Comparison of ENCODE assay signal across 14 mouse cellular contexts in genomic region chr19:21941720-21942119, GRCm38 (mm10).
DNase-seq lines count a peak whose midpoint lies in the region; ATAC-seq and TF ChIP-seq lines count a peak whose summit lies in the region.
"Had no signal": no experiment of that assay in that cellular context is flagged by ENCODE, and none has a peak within 500 bp of the region (broad histone marks: within the 10 kb centered on the region; RNA-seq: fewer than 3 reads in every experiment).

No protein-coding gene starts in this region.

- TF ChIP-seq EP300 in heart, postnatal 0 days (IDR thresholded peaks at IDR 0.05; ENCODE audit: low read depth) = no peak

- H3K9ac ChIP-seq in hindbrain, embryonic 14.5 days = no peak overlapping the region
- H3K9ac ChIP-seq in hindbrain, embryonic 13.5 days = no peak overlapping the region
- H3K9ac ChIP-seq in lung, embryonic 15.5 days = no peak overlapping the region
- H3K9ac ChIP-seq in heart, postnatal 0 days (replicated peaks; ENCODE audit: low read depth, low read length) = no peak overlapping the region
- H3K9ac ChIP-seq: embryonic facial prominence, embryonic 12.5 days; limb, embryonic 15.5 days had no signal

- no peak overlapping the region for H3K4me3 ChIP-seq in hindbrain, embryonic 14.5 days (replicated peaks; ENCODE audit: low read length)
- H3K4me3 ChIP-seq in hindbrain, embryonic 13.5 days = no peak overlapping the region
- no peak overlapping the region for H3K4me3 ChIP-seq in lung, embryonic 15.5 days
- no peak overlapping the region for H3K4me3 ChIP-seq in lung, adult 2 months (replicated peaks; ENCODE audit: extremely low read depth, low read depth, low read length)
- no peak overlapping the region for H3K4me3 ChIP-seq in heart, postnatal 0 days (ENCODE audit: low read depth, low read length)
- H3K4me3 ChIP-seq in megakaryocyte, embryonic 14.5 days (replicated peaks) = peak overlapping the region; percentile 77
- H3K4me3 ChIP-seq: embryonic facial prominence, embryonic 12.5 days; myocyte had no signal

- no peaks in the 10 kb centered on the region for H3K27me3 ChIP-seq in hindbrain, embryonic 14.5 days (ENCODE audit: control insufficient read depth, insufficient read depth, low read length)
- no peaks in the 10 kb centered on the region for H3K27me3 ChIP-seq in hindbrain, embryonic 13.5 days
- H3K27me3 ChIP-seq in lung, embryonic 15.5 days = no peaks in the 10 kb centered on the region
- H3K27me3 ChIP-seq in heart, postnatal 0 days (ENCODE audit: control insufficient read depth, insufficient read depth, low read length) = no peaks in the 10 kb centered on the region
- H3K27me3 ChIP-seq in megakaryocyte, embryonic 14.5 days (replicated peaks) = peaks cover 12% of the 10 kb centered on the region
- H3K27me3 ChIP-seq: embryonic facial prominence, embryonic 12.5 days; limb, embryonic 15.5 days had no signal

- ATAC-seq in hindbrain, embryonic 14.5 days (ENCODE audit: low FRiP score) = no peak
- no peak for ATAC-seq in hindbrain, embryonic 13.5 days (ENCODE audit: low FRiP score)
- no peak for ATAC-seq in lung, embryonic 15.5 days (ENCODE audit: borderline replicate concordance, extremely low read depth, low FRiP score, low TSS enrichment)
- ATAC-seq in heart, postnatal 0 days (ENCODE audit: insufficient read depth, low read depth) = peak; percentile 39; the same call in 1 of the 2 replicates

- H3K27ac ChIP-seq in hindbrain, embryonic 14.5 days = no peak overlapping the region
- no peak overlapping the region for H3K27ac ChIP-seq in hindbrain, embryonic 13.5 days
- peak overlapping the region; percentile 37; the same call in 1 of the 2 replicates for H3K27ac ChIP-seq in lung, embryonic 15.5 days
- H3K27ac ChIP-seq in heart, postnatal 0 days (ENCODE audit: low read depth) = peak overlapping the region; percentile 86
- H3K27ac ChIP-seq: embryonic facial prominence, embryonic 12.5 days; limb, embryonic 15.5 days had no signal

- no peaks in the 10 kb centered on the region for H3K9me3 ChIP-seq in hindbrain, embryonic 14.5 days (ENCODE audit: control insufficient read depth, low read length)
- no peaks in the 10 kb centered on the region for H3K9me3 ChIP-seq in hindbrain, embryonic 13.5 days
- H3K9me3 ChIP-seq in lung, embryonic 15.5 days = no peaks in the 10 kb centered on the region
- no peaks in the 10 kb centered on the region for H3K9me3 ChIP-seq in heart, postnatal 0 days (replicated peaks; ENCODE audit: control insufficient read depth, low read length)
- H3K9me3 ChIP-seq in megakaryocyte, embryonic 14.5 days = no peaks in the 10 kb centered on the region
- H3K9me3 ChIP-seq: embryonic facial prominence, embryonic 12.5 days; limb, embryonic 15.5 days had no signal

- H3K4me2 ChIP-seq in hindbrain, embryonic 14.5 days (replicated peaks) = no peak overlapping the region
- no peak overlapping the region for H3K4me2 ChIP-seq in hindbrain, embryonic 13.5 days
- no peak overlapping the region for H3K4me2 ChIP-seq in lung, embryonic 15.5 days
- no peak overlapping the region for H3K4me2 ChIP-seq in heart, postnatal 0 days (ENCODE audit: low read depth, low read length)
- H3K4me2 ChIP-seq: embryonic facial prominence, embryonic 12.5 days; midbrain, embryonic 11.5 days had no signal

- 61% methylated on average over 2 of the region's 2 CpGs for WGBS in hindbrain, embryonic 14.5 days
- 83% methylated on average over 2 of the region's 2 CpGs for WGBS in hindbrain, embryonic 13.5 days
- WGBS in lung, embryonic 15.5 days = 36% methylated on average over 2 of the region's 2 CpGs
- WGBS in lung, adult 2 months = 26% methylated on average over 2 of the region's 2 CpGs
- 33% methylated on average over 2 of the region's 2 CpGs for WGBS in heart, postnatal 0 days

- DNase-seq in hindbrain, embryonic 14.5 days (ENCODE audit: low spot score) = peak; percentile 16
- DNase-seq in lung, adult 2 months = no peak
- peak; percentile 52 for DNase-seq in heart, postnatal 0 days (ENCODE audit: low spot score)
- DNase-seq in urinary bladder, postnatal 36 days (ENCODE audit: low spot score in 2 of 2) = no peak
- DNase-seq: cerebellum, adult 11-12 months; right cerebral cortex, postnatal 25 days; thymus, adult 18-20 months had no signal

- H3K36me3 ChIP-seq in hindbrain, embryonic 14.5 days (replicated peaks; ENCODE audit: control insufficient read depth, insufficient read depth) = no peaks in the 10 kb centered on the region
- no peaks in the 10 kb centered on the region for H3K36me3 ChIP-seq in hindbrain, embryonic 13.5 days
- no peaks in the 10 kb centered on the region for H3K36me3 ChIP-seq in lung, embryonic 15.5 days
- H3K36me3 ChIP-seq in heart, postnatal 0 days (replicated peaks; ENCODE audit: control insufficient read depth, insufficient read depth, low read length) = no peaks in the 10 kb centered on the region
- H3K36me3 ChIP-seq in megakaryocyte, embryonic 14.5 days (replicated peaks; ENCODE audit: low read length) = no peaks in the 10 kb centered on the region
- H3K36me3 ChIP-seq: embryonic facial prominence, embryonic 12.5 days; limb, embryonic 15.5 days had no signal

- H3K4me1 ChIP-seq in hindbrain, embryonic 14.5 days (replicated peaks; ENCODE audit: control insufficient read depth, insufficient read depth, low read length) = no peaks in the 10 kb centered on the region
- no peaks in the 10 kb centered on the region for H3K4me1 ChIP-seq in hindbrain, embryonic 13.5 days (replicated peaks)
- no peaks in the 10 kb centered on the region; the same call in 1 of the 2 replicates for H3K4me1 ChIP-seq in lung, embryonic 15.5 days
- H3K4me1 ChIP-seq in lung, adult 2 months (ENCODE audit: control insufficient read depth, insufficient read depth, low read length) = peaks cover 10% of the 10 kb centered on the region
- no peaks in the 10 kb centered on the region; the same call in 1 of the 2 replicates for H3K4me1 ChIP-seq in heart, postnatal 0 days (ENCODE audit: control insufficient read depth, insufficient read depth)
- H3K4me1 ChIP-seq in megakaryocyte, embryonic 14.5 days = peaks cover 27% of the 10 kb centered on the region
- H3K4me1 ChIP-seq: embryonic facial prominence, embryonic 12.5 days; limb, embryonic 15.5 days had no signal

- TF ChIP-seq POLR2A in lung, adult 2 months (IDR thresholded peaks at IDR 0.05; ENCODE audit: borderline replicate concordance, extremely low read depth, low read depth, low read length) = no peak

- no peak for TF ChIP-seq CTCF in lung, adult 2 months (IDR thresholded peaks at IDR 0.05; ENCODE audit: insufficient read depth, low read length)
- TF ChIP-seq CTCF in heart, postnatal 0 days (IDR thresholded peaks at IDR 0.05; ENCODE audit: low read depth) = no peak

Comparison
In these comparisons a context has a peak if more than half of its experiments do, and no peak if none do; other contexts are left out.
1. DNase-seq: peak in hindbrain, embryonic 14.5 days (single experiment) and heart, postnatal 0 days (single experiment); none in lung, adult 2 months (single experiment) and urinary bladder, postnatal 36 days (0 of 2).
2. H3K27ac ChIP-seq: peak in lung, embryonic 15.5 days (single experiment) and heart, postnatal 0 days (single experiment); none in hindbrain, embryonic 14.5 days (single experiment) and hindbrain, embryonic 13.5 days (single experiment).